Mouse (Mus musculus): ENCODE measurements around the gene Ccdc162. TPM values are rescaled to one million over a fixed set of nuclear protein-coding genes. Genes with fewer than 3 reads are reported as not detected.

Ccdc162 gene
- total and polyA plus RNA-seq, 2 experiments from 2014 or later: 0.64 to 2.4 TPM

- no peaks in the 10 kb centered on the region for H3K4me1 ChIP-seq (ENCODE audit: insufficient read depth, low read length)
- no peak for ATAC-seq (ENCODE audit: low FRiP score)
- 96% methylated on average over 2 of the region's 2 CpGs for WGBS
- TF ChIP-seq CTCF (IDR thresholded peaks at IDR 0.05): no peak
- H3K27ac ChIP-seq (ENCODE audit: low read depth, low read length): no peak overlapping the region
- no peak for DNase-seq (ENCODE audit: low spot score)
- no peaks in the 10 kb centered on the region for H3K36me3 ChIP-seq (ENCODE audit: insufficient read depth, low read length)
- H3K9me3 ChIP-seq (ENCODE audit: low read length): no peaks in the 10 kb centered on the region
- H3K4me3 ChIP-seq (ENCODE audit: low read depth, low read length): no peak overlapping the region
- H3K4me2 ChIP-seq (ENCODE audit: low read depth, low read length, poor library complexity, severe bottlenecking): no peak overlapping the region
- no peaks in the 10 kb centered on the region for H3K27me3 ChIP-seq (ENCODE audit: insufficient read depth, low read length)
- H3K9ac ChIP-seq (replicated peaks; ENCODE audit: low read length, poor library complexity, severe bottlenecking): no peak overlapping the region
Observed at GRCm38 (mm10) chr10:41619988-41620387, 96.4 kb downstream of the Ccdc162 start.

- Histone ChIP-seq H3K9ac (replicated peaks; ENCODE audit: low read length, poor library complexity, severe bottlenecking) (no peak overlapping the region), H3K36me3 (ENCODE audit: insufficient read depth, low read length) (no peaks in the 10 kb centered on the region), H3K9me3 (ENCODE audit: low read length) (no peaks in the 10 kb centered on the region), H3K4me2 (ENCODE audit: low read depth, low read length, poor library complexity, severe bottlenecking) (no peak overlapping the region), H3K4me1 (ENCODE audit: insufficient read depth, low read length) (no peaks in the 10 kb centered on the region), H3K27ac (ENCODE audit: low read depth, low read length) (no peak overlapping the region), H3K27me3 (ENCODE audit: insufficient read depth, low read length) (no peaks in the 10 kb centered on the region), H3K4me3 (ENCODE audit: low read depth, low read length) (no peak overlapping the region)
- WGBS: 94% methylated on average over 4 of the region's 4 CpGs
- DNase-seq (ENCODE audit: low spot score) (no peak), ATAC-seq (ENCODE audit: low FRiP score) (no peak)
- no peak for TF ChIP-seq CTCF (IDR thresholded peaks at IDR 0.05)
Observed at GRCm38 (mm10) chr10:41615487-41615886, 100.9 kb downstream of the Ccdc162 start.

- TF ChIP-seq CTCF (IDR thresholded peaks at IDR 0.05): no peak
- no peak for DNase-seq (ENCODE audit: low spot score)
- no peak overlapping the region for H3K27ac ChIP-seq (ENCODE audit: low read depth, low read length)
- no peak overlapping the region for H3K4me2 ChIP-seq (ENCODE audit: low read depth, low read length, poor library complexity, severe bottlenecking)
- ATAC-seq (ENCODE audit: low FRiP score): no peak
- H3K36me3 ChIP-seq (ENCODE audit: insufficient read depth, low read length): no peaks in the 10 kb centered on the region
- no peaks in the 10 kb centered on the region for H3K9me3 ChIP-seq (ENCODE audit: low read length)
- H3K4me3 ChIP-seq (ENCODE audit: low read depth, low read length): no peak overlapping the region
- no peaks in the 10 kb centered on the region for H3K27me3 ChIP-seq (ENCODE audit: insufficient read depth, low read length)
- H3K4me1 ChIP-seq (ENCODE audit: insufficient read depth, low read length): no peaks in the 10 kb centered on the region
- WGBS: 88% methylated on average over 5 of the region's 5 CpGs
- H3K9ac ChIP-seq (replicated peaks; ENCODE audit: low read length, poor library complexity, severe bottlenecking): no peak overlapping the region
Observed at GRCm38 (mm10) chr10:41611941-41612340, 104.5 kb downstream of the Ccdc162 start.

GRCm38 (mm10) chr10:41609475-41609874, 107.0 kb downstream of the Ccdc162 start:
- WGBS: 88% methylated on average over 1 of the region's 1 CpGs
- ATAC-seq (ENCODE audit: low FRiP score) (no peak), DNase-seq (ENCODE audit: low spot score) (no peak)
- Histone ChIP-seq H3K27me3 (ENCODE audit: insufficient read depth, low read length) (no peaks in the 10 kb centered on the region), H3K27ac (ENCODE audit: low read depth, low read length) (no peak overlapping the region), H3K4me1 (ENCODE audit: insufficient read depth, low read length) (no peaks in the 10 kb centered on the region), H3K9ac (replicated peaks; ENCODE audit: low read length, poor library complexity, severe bottlenecking) (no peak overlapping the region), H3K36me3 (ENCODE audit: insufficient read depth, low read length) (no peaks in the 10 kb centered on the region), H3K9me3 (ENCODE audit: low read length) (no peaks in the 10 kb centered on the region), H3K4me2 (ENCODE audit: low read depth, low read length, poor library complexity, severe bottlenecking) (no peak overlapping the region), H3K4me3 (ENCODE audit: low read depth, low read length) (no peak overlapping the region)
- TF ChIP-seq CTCF (IDR thresholded peaks at IDR 0.05): no peak

- Histone ChIP-seq H3K9me3 (ENCODE audit: low read length) (no peaks in the 10 kb centered on the region), H3K4me1 (ENCODE audit: insufficient read depth, low read length) (no peaks in the 10 kb centered on the region), H3K9ac (replicated peaks; ENCODE audit: low read length, poor library complexity, severe bottlenecking) (no peak overlapping the region), H3K4me2 (ENCODE audit: low read depth, low read length, poor library complexity, severe bottlenecking) (no peak overlapping the region), H3K27ac (ENCODE audit: low read depth, low read length) (no peak overlapping the region), H3K27me3 (ENCODE audit: insufficient read depth, low read length) (no peaks in the 10 kb centered on the region), H3K4me3 (ENCODE audit: low read depth, low read length) (no peak overlapping the region), H3K36me3 (ENCODE audit: insufficient read depth, low read length) (no peaks in the 10 kb centered on the region)
- DNase-seq (ENCODE audit: low spot score): no peak
- WGBS: 92% methylated on average over 3 of the region's 3 CpGs
- no peak for ATAC-seq (ENCODE audit: low FRiP score)
- TF ChIP-seq CTCF (IDR thresholded peaks at IDR 0.05): no peak
Observed at GRCm38 (mm10) chr10:41608485-41608884, 107.9 kb downstream of the Ccdc162 start.

GRCm38 (mm10) chr10:41602667-41603066, 113.8 kb downstream of the Ccdc162 start:
- no peaks in the 10 kb centered on the region for H3K27me3 ChIP-seq (ENCODE audit: insufficient read depth, low read length)
- TF ChIP-seq CTCF (IDR thresholded peaks at IDR 0.05): no peak
- H3K4me2 ChIP-seq (ENCODE audit: low read depth, low read length, poor library complexity, severe bottlenecking): no peak overlapping the region
- no peak overlapping the region for H3K27ac ChIP-seq (ENCODE audit: low read depth, low read length)
- no peak for ATAC-seq (ENCODE audit: low FRiP score)
- H3K36me3 ChIP-seq (ENCODE audit: insufficient read depth, low read length): no peaks in the 10 kb centered on the region
- no peak for DNase-seq (ENCODE audit: low spot score)
- H3K4me1 ChIP-seq (ENCODE audit: insufficient read depth, low read length): no peaks in the 10 kb centered on the region
- H3K9me3 ChIP-seq (ENCODE audit: low read length): no peaks in the 10 kb centered on the region
- WGBS: 100% methylated on average over 1 of the region's 1 CpGs
- no peak overlapping the region for H3K4me3 ChIP-seq (ENCODE audit: low read depth, low read length)
- H3K9ac ChIP-seq (replicated peaks; ENCODE audit: low read length, poor library complexity, severe bottlenecking): no peak overlapping the region

Measured in midbrain, postnatal 0 days (tissue).